Mouse (Mus musculus) testis, adult 2 months (tissue): ENCODE measurements around the gene Tex36. TPM values are rescaled to one million over a fixed set of nuclear protein-coding genes. Genes with fewer than 3 reads are reported as not detected.

Experiments
- H3K27ac ChIP-seq: fragments of 200-500 bp; 2 replicates; pipeline ENCODE4 v1.5.1; 2012; ENCODE audit warnings: low read depth, low read length; ENCODE audit not compliant: control insufficient read depth, insufficient read depth
- H3K27me3 ChIP-seq: fragments of 200-500 bp; 2 replicates; pipeline ENCODE4 v1.6.1; 2012; ENCODE audit warnings: mild to moderate bottlenecking, low read length, moderate library complexity; ENCODE audit not compliant: control insufficient read depth, insufficient read depth
- H3K36me3 ChIP-seq: fragments of 200-500 bp; 2 replicates; pipeline ENCODE4 v1.6.1; 2012; ENCODE audit warnings: mild to moderate bottlenecking, low read length; ENCODE audit not compliant: control insufficient read depth, insufficient read depth
- H3K4me1 ChIP-seq: fragments of 200-500 bp; 2 replicates; pipeline ENCODE4 v1.6.1; 2012; ENCODE audit warnings: low read length; ENCODE audit not compliant: control insufficient read depth, insufficient read depth
- H3K4me3 ChIP-seq: fragments of 200-500 bp; 2 replicates; pipeline ENCODE4 v1.5.1; 2012; ENCODE audit warnings: low read depth, mild to moderate bottlenecking, low read length, moderate library complexity, mixed read lengths; ENCODE audit not compliant: control insufficient read depth
- CTCF ChIP-seq: fragments of 200-500 bp; IDR thresholded peaks from 2 replicates; pipeline ENCODE4 v1.5.1; 2012; ENCODE audit warnings: low read depth, mild to moderate bottlenecking, inconsistent platforms, low read length, moderate library complexity; ENCODE audit not compliant: control insufficient read depth, insufficient read depth, insufficient replicate concordance
- POLR2A ChIP-seq: fragments of 200-500 bp; IDR thresholded peaks from 2 replicates; pipeline ENCODE4 v1.6.1; 2012; ENCODE audit warnings: low read depth, mild to moderate bottlenecking, inconsistent platforms, low read length, moderate library complexity; ENCODE audit not compliant: control insufficient read depth
- polyA plus RNA-seq: library from polyadenylated mRNA; depleted of rRNA; stranded (reverse); fragments of >200 nt; gene quantifications from 2 replicates; pipeline ENCODE4 v1.2.3, GENCODE M21; 2012

Tex36 gene
- polyA plus RNA-seq, 1 experiment: 137 TPM

- no peaks in the 10 kb centered on the region for H3K4me1 ChIP-seq
- H3K27me3 ChIP-seq: no peaks in the 10 kb centered on the region
- H3K36me3 ChIP-seq: no peaks in the 10 kb centered on the region
- TF ChIP-seq POLR2A (no peak), CTCF (no peak)
- no peak overlapping the region for H3K27ac ChIP-seq
- no peak overlapping the region for H3K4me3 ChIP-seq
These were observed 6.8 kb upstream of the Tex36 start for GRCm38 (mm10) chr7:133608631-133609340.

GRCm38 (mm10) chr7:133607883-133608575 is 6.1 kb upstream of the Tex36 start:
- no peaks in the 10 kb centered on the region for H3K4me1 ChIP-seq
- H3K27ac ChIP-seq: no peak overlapping the region
- no peaks in the 10 kb centered on the region for H3K36me3 ChIP-seq
- TF ChIP-seq POLR2A (no peak), CTCF (no peak)
- H3K27me3 ChIP-seq: no peaks in the 10 kb centered on the region
- H3K4me3 ChIP-seq: no peak overlapping the region

- Histone ChIP-seq H3K27me3 (no peaks in the 10 kb centered on the region), H3K27ac (no peak overlapping the region), H3K4me3 (no peak overlapping the region), H3K36me3 (no peaks in the 10 kb centered on the region), H3K4me1 (no peaks in the 10 kb centered on the region)
- no peak for TF ChIP-seq POLR2A
- no peak for TF ChIP-seq CTCF
These were observed 5.4 kb upstream of the Tex36 start for GRCm38 (mm10) chr7:133607331-133607730.

- no peak overlapping the region for H3K4me3 ChIP-seq
- no peaks in the 10 kb centered on the region for H3K36me3 ChIP-seq
- no peaks in the 10 kb centered on the region for H3K4me1 ChIP-seq
- H3K27ac ChIP-seq: no peak overlapping the region
- TF ChIP-seq POLR2A (no peak), CTCF (no peak)
- no peaks in the 10 kb centered on the region for H3K27me3 ChIP-seq
These were observed 2.6 kb upstream of the Tex36 start for GRCm38 (mm10) chr7:133604427-133605081.

DNA sequence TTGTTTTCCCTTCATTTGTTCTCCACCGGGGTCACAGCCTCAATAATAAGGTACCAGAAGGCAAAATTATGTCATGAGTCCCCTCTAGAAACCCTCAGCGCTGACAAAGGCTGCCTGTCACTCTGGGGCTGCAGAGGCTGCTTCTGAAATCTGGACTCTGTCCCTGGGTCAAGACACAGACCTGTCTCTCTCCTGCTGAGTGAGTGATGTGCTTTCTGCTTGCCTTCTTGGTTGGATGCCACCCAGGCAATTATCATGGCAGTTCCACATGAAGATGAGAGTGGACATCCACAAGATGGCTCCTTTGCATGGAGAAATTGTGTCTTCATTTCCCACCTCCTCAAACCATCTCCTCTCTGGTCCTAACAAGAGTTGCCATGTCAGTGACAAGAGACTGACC is 1.2 kb upstream of the Tex36 start:
- Histone ChIP-seq H3K27me3 (no peaks in the 10 kb centered on the region), H3K36me3 (no peaks in the 10 kb centered on the region), H3K4me1 (no peaks in the 10 kb centered on the region), H3K4me3 (no peak overlapping the region), H3K27ac (no peak overlapping the region)
- TF ChIP-seq CTCF (no peak), POLR2A (no peak)

DNA sequence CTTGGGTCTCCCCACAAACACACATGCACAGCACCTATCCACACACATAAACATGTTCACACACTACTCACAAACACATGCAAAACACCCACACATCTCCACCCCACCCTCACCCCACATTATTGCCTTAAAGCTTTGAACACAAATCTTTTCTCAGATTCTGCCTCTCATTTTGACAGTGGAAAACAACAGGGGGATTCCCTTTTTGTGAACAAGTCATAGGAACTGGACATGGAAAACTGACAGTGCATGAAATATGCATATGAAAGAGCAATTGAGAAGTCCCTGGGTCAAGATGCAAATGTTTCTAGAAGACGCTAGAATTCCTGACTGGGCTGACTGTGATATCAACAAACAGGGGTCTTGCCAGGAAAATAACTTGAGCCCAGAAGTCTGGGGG is 1.4 kb downstream of the Tex36 start:
- H3K4me1 ChIP-seq: no peaks in the 10 kb centered on the region
- TF ChIP-seq CTCF: no peak
- no peak for TF ChIP-seq POLR2A
- H3K36me3 ChIP-seq: no peaks in the 10 kb centered on the region
- no peaks in the 10 kb centered on the region for H3K27me3 ChIP-seq
- peak overlapping the region; percentile 72 for H3K4me3 ChIP-seq
- no peak overlapping the region for H3K27ac ChIP-seq

DNA sequence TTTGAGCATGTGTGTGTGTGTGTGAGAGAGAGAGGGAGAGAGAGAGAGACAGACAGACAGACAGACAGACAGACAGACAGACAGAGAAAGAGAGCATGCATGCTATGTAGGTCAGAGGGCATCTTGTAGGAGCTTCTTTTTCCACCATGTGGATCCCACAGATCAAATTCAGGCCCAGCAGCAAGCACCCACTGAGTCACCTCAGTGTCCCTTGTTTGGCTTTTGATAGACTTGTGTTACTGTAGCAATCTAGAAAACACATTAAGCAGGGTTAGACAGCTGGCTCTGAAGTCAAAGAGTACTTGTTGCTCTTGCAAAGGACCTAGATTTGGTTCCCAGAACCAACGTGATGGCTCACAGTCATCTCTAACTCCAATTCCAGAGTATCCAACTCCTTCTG is 10.2 kb downstream of the Tex36 start:
- no peaks in the 10 kb centered on the region for H3K27me3 ChIP-seq
- TF ChIP-seq CTCF: no peak
- no peak for TF ChIP-seq POLR2A
- H3K4me1 ChIP-seq: no peaks in the 10 kb centered on the region
- H3K36me3 ChIP-seq: no peaks in the 10 kb centered on the region
- no peak overlapping the region for H3K4me3 ChIP-seq
- H3K27ac ChIP-seq: no peak overlapping the region
